Mouse (Mus musculus): Measurements from ENCODE around the gene 1700066M21Rik. TPM values are rescaled to one million over a fixed set of nuclear protein-coding genes. Genes with fewer than 3 reads are reported as not detected.

The 1700066M21Rik gene
- polyA plus RNA-seq, 1 experiment: 15.3 TPM

- Histone ChIP-seq H3K27ac (ENCODE audit: insufficient read depth, low read length) (no peak overlapping the region), H3K4me3 (replicated peaks; ENCODE audit: insufficient read depth, low read depth, low read length) (no peak overlapping the region), H3K27me3 (ENCODE audit: control insufficient read depth, insufficient read depth, low read length) (no peaks in the 10 kb centered on the region), H3K4me1 (ENCODE audit: control insufficient read depth, insufficient read depth, low read length) (no peaks in the 10 kb centered on the region)
- 4% methylated on average over 1 of the region's 1 CpGs for WGBS
- DNase-seq: no peak
- TF ChIP-seq POLR2A (IDR thresholded peaks at IDR 0.05; ENCODE audit: borderline replicate concordance, insufficient read depth, low read length) (no peak), CTCF (IDR thresholded peaks at IDR 0.05; ENCODE audit: borderline replicate concordance, insufficient read depth, low read depth, low read length) (peak; percentile 24; the same call in 1 of the 2 replicates)
These were observed 46.3 kb downstream of the 1700066M21Rik start for GRCm38 (mm10) chr1:57423696-57424095.

GRCm38 (mm10) chr1:57428368-57429308, 51.2 kb downstream of the 1700066M21Rik start:
- peak; percentile 76 to 85 for DNase-seq
- no peaks in the 10 kb centered on the region for H3K4me1 ChIP-seq (ENCODE audit: control insufficient read depth, insufficient read depth, low read length)
- 27% methylated on average over 16 of the region's 16 CpGs for WGBS
- no peak overlapping the region for H3K27ac ChIP-seq (ENCODE audit: insufficient read depth, low read length)
- no peaks in the 10 kb centered on the region for H3K27me3 ChIP-seq (ENCODE audit: control insufficient read depth, insufficient read depth, low read length)
- no peak overlapping the region for H3K4me3 ChIP-seq (replicated peaks; ENCODE audit: insufficient read depth, low read depth, low read length)
- TF ChIP-seq CTCF (IDR thresholded peaks at IDR 0.05; ENCODE audit: borderline replicate concordance, insufficient read depth, low read depth, low read length) (peak; percentile 89), POLR2A (IDR thresholded peaks at IDR 0.05; ENCODE audit: borderline replicate concordance, insufficient read depth, low read length) (no peak)

DNA sequence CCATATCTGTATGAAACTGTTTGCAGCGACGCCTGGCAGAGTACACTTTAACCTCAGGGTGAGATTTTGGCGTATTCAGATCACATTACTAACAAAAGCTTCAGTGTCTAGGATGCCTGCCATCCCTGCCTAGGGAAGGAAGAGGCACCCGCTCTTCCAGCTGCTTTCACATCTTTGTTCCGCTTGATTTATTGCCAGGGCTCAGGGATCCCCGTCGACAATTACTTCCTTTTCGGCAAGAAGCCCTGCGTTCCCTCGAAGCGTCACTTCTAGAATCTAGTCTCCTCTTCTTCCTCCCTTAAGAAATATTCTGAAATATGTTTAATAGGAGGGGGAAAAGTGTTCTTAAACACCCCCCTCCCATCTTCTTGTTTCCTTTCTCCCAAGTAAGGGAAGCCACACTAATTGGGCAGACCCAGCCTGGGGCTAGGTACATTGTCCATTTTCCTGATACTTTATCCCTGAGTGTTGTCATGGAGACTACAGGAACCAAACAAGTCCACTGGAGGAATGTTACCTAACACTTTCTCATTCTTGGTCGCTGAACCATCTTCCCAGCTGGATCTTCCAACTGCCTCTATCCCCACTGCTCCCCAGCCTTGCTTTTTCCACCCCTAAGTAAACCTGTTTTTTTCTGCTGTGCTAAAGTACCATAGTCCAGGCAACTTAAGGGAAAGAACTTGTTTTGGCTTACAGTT, 52.5 kb downstream of the 1700066M21Rik start:
- 5% methylated on average over 12 of the region's 12 CpGs for WGBS
- H3K4me1 ChIP-seq (ENCODE audit: control insufficient read depth, insufficient read depth, low read length): no peaks in the 10 kb centered on the region
- no peaks in the 10 kb centered on the region for H3K27me3 ChIP-seq (ENCODE audit: control insufficient read depth, insufficient read depth, low read length)
- no peak for DNase-seq
- H3K4me3 ChIP-seq (replicated peaks; ENCODE audit: insufficient read depth, low read depth, low read length): no peak overlapping the region
- TF ChIP-seq POLR2A (IDR thresholded peaks at IDR 0.05; ENCODE audit: borderline replicate concordance, insufficient read depth, low read length): no peak
- TF ChIP-seq CTCF (IDR thresholded peaks at IDR 0.05; ENCODE audit: borderline replicate concordance, insufficient read depth, low read depth, low read length): no peak
- H3K27ac ChIP-seq (ENCODE audit: insufficient read depth, low read length): no peak overlapping the region

DNA sequence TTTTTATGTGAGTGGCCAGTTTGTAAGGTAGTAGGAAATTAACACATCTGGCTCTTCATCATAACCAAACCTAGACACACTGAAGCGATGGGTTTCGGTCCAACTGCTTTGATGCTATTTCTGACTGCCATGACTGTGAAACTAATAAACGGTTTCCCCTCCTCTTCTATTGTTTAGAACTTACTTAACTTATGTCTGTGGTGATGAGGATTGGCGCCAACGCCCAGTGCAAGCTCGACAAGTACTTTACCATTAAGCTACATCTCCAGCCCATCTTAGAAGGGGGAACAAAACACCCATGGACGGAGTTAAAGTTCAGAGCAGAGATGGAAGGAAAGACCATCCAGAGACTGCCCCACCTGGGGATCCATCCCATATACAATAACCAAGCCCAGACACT, 55.7 kb downstream of the 1700066M21Rik start:
- no peak overlapping the region for H3K4me3 ChIP-seq (replicated peaks; ENCODE audit: insufficient read depth, low read depth, low read length)
- no peaks in the 10 kb centered on the region for H3K4me1 ChIP-seq (ENCODE audit: control insufficient read depth, insufficient read depth, low read length)
- no peak for TF ChIP-seq CTCF (IDR thresholded peaks at IDR 0.05; ENCODE audit: borderline replicate concordance, insufficient read depth, low read depth, low read length)
- TF ChIP-seq POLR2A (IDR thresholded peaks at IDR 0.05; ENCODE audit: borderline replicate concordance, insufficient read depth, low read length): no peak
- no peak for DNase-seq
- H3K27me3 ChIP-seq (ENCODE audit: control insufficient read depth, insufficient read depth, low read length): no peaks in the 10 kb centered on the region; the same call in 1 of the 2 replicates
- H3K27ac ChIP-seq (ENCODE audit: insufficient read depth, low read length): no peak overlapping the region
- WGBS: 90% methylated on average over 7 of the region's 7 CpGs

Other genes starting within 250 kb of the 1700066M21Rik start
- gene Maip1, start 28.7 kb downstream of the 1700066M21Rik start, polyA plus RNA-seq (2012; rRNA removed): 11.5 and 11.9 TPM in 2 replicates
- 26.5 and 28.1 TPM in 2 replicates for gene Tyw5, start 29.5 kb downstream of the 1700066M21Rik start, polyA plus RNA-seq (2012; rRNA removed)

Measured in cerebellum, adult 2 months (tissue).